Mouse (Mus musculus): ENCODE data around the gene Icam1. TPM values are rescaled to one million over a fixed set of nuclear protein-coding genes. Genes with fewer than 3 reads are reported as not detected.

Icam1 gene
- polyA plus RNA-seq (2017; shearing (Covaris generic)) = 10 to 100 TPM; 55.3 to 64.7 TPM

GRCm38 (mm10) chr9:21015571-21016130 lies at the start of gene Icam1:
TSS of gene Icam1 (plus strand) at chr9:21015985.
- peak; percentile 63 for ATAC-seq

- ATAC-seq = no peak
Observed at GRCm38 (mm10) chr9:20966008-20966407, 49.8 kb upstream of the Icam1 start.

GRCm38 (mm10) chr9:20966747-20967146 lies 49.0 kb upstream of the Icam1 start:
- ATAC-seq = no peak

GRCm38 (mm10) chr9:20971751-20972140 lies 44.0 kb upstream of the Icam1 start:
- ATAC-seq = no peak

GRCm38 (mm10) chr9:20972141-20972992 lies 43.4 kb upstream of the Icam1 start:
- ATAC-seq = no peak

GRCm38 (mm10) chr9:20973001-20973681 lies 42.6 kb upstream of the Icam1 start:
- ATAC-seq = no peak

- no peak for ATAC-seq
Observed at GRCm38 (mm10) chr9:20973682-20974075, 42.1 kb upstream of the Icam1 start.

- peak; percentile 60 for ATAC-seq
Observed at GRCm38 (mm10) chr9:20975431-20976215, 40.2 kb upstream of the Icam1 start.

GRCm38 (mm10) chr9:20976216-20976960 lies 39.4 kb upstream of the Icam1 start, which contains the start of gene S1pr2:
TSS of gene S1pr2 (minus strand) at chr9:20976781.
- peak; percentile 68 for ATAC-seq

GRCm38 (mm10) chr9:20976961-20977689 lies 38.7 kb upstream of the Icam1 start:
- ATAC-seq = peak; percentile 56

GRCm38 (mm10) chr9:20978409-20979095 lies 37.2 kb upstream of the Icam1 start:
- no peak for ATAC-seq

GRCm38 (mm10) chr9:20979181-20979580 lies 36.6 kb upstream of the Icam1 start:
- no peak for ATAC-seq

- ATAC-seq = no peak
Observed at GRCm38 (mm10) chr9:20979769-20980168, 36.0 kb upstream of the Icam1 start.

- no peak for ATAC-seq
Observed at GRCm38 (mm10) chr9:20982171-20982570, 33.6 kb upstream of the Icam1 start.

- ATAC-seq = peak; percentile 66
Observed at GRCm38 (mm10) chr9:20983169-20983568, 32.6 kb upstream of the Icam1 start.

- ATAC-seq = no peak
Observed at GRCm38 (mm10) chr9:20986952-20987686, 28.7 kb upstream of the Icam1 start.

GRCm38 (mm10) chr9:20987953-20988352 lies 27.8 kb upstream of the Icam1 start:
- ATAC-seq = no peak

GRCm38 (mm10) chr9:20990861-20991260 lies 24.9 kb upstream of the Icam1 start:
- ATAC-seq = no peak

GRCm38 (mm10) chr9:20991587-20991986 lies 24.2 kb upstream of the Icam1 start:
- ATAC-seq = no peak

Data from activated CD4-positive, CD25-positive, alpha-beta regulatory T cell, adult 4 months (primary cell).